Mouse (Mus musculus): ENCODE data around the gene Nav3.

- no peak for TF ChIP-seq EP300 (IDR thresholded peaks at IDR 0.05; ENCODE audit: low read depth)
- TF ChIP-seq CTCF (IDR thresholded peaks at IDR 0.05; ENCODE audit: low read depth), result no peak
Observed at GRCm38 (mm10) chr10:109651516-109651915, 804.5 kb downstream of the Nav3 start.
